Mouse (Mus musculus) embryonic facial prominence, embryonic 15.5 days (tissue): Measurements from ENCODE around the gene Mns1. TPM values are rescaled to one million over a fixed set of nuclear protein-coding genes. Genes with fewer than 3 reads are reported as not detected.

ENCODE experiments used
- microRNA-seq: library from miRNA; unstranded; fragments of <30 nt; microRNA quantifications from one replicate; pipeline ENCODE4, GENCODE M21; 2016; ENCODE audit warnings: borderline number of aligned reads
- polyA plus RNA-seq: library from polyadenylated mRNA; unstranded; fragments of >200 nt; fragmentation: Nextera tagmentation; extraction: Ambion mirVana; gene quantifications from 2 replicates; pipeline ENCODE4 v1.2.1, GENCODE M21; 2015

Gene Mns1
- polyA plus RNA-seq, 1 experiment from 2014 or later: 34.4 TPM

Small RNAs within 50 kb of the gene (microRNA-seq; reads per million reads assigned to microRNA genes)
- gene Gm28010: not detected

Other genes starting within 250 kb of the Mns1 start
- 34.8 and 36.5 TPM in 2 replicates for gene Zfp280d, start 163.2 kb upstream of the Mns1 start, polyA plus RNA-seq
- gene Tex9, start 54.2 kb downstream of the Mns1 start, polyA plus RNA-seq: 25.8 and 32.0 TPM in 2 replicates
- gene Rfx7, start 94.2 kb downstream of the Mns1 start, polyA plus RNA-seq: 9.8 and 10.3 TPM in 2 replicates
- gene Nedd4, start 224.3 kb downstream of the Mns1 start, polyA plus RNA-seq: 541 and 546 TPM in 2 replicates